Mouse (Mus musculus) liver, embryonic 16.5 days (tissue): Measurements from ENCODE around the gene Hsp90ab1. TPM values are rescaled to one million over a fixed set of nuclear protein-coding genes. Genes with fewer than 3 reads are reported as not detected.
A peak's percentile ranks its signal among the peaks of the same experiment; 100 is the strongest.

Source experiments
- ATAC-seq: fragments of 200-750 bp; cut with Nextera tagmentation; 2 replicates; pipeline ENCODE4 v1.8.0; 2017; ENCODE audit warnings: low read depth, mild to moderate bottlenecking, moderate number of reproducible peaks, moderate library complexity
- H3K27ac ChIP-seq: fragments of 300-500 bp; sonication (generic); 2 replicates; pipeline ENCODE4 v1.5.1; 2014; ENCODE audit warnings: mild to moderate bottlenecking, low read length
- H3K27me3 ChIP-seq: fragments of 300-500 bp; sonication (generic); 2 replicates; pipeline ENCODE4 v1.6.1; 2014; ENCODE audit warnings: low read depth, low read length, mixed read lengths; ENCODE audit not compliant: control insufficient read depth, insufficient read depth
- H3K36me3 ChIP-seq: fragments of 300-500 bp; sonication (generic); 2 replicates; pipeline ENCODE4 v1.6.1; 2014; ENCODE audit warnings: mild to moderate bottlenecking; ENCODE audit not compliant: control insufficient read depth, insufficient read depth
- H3K4me1 ChIP-seq: fragments of 300-500 bp; sonication (generic); 2 replicates; pipeline ENCODE4 v1.6.1; 2014; ENCODE audit warnings: low read depth, low read length, mixed read lengths; ENCODE audit not compliant: control insufficient read depth
- H3K4me2 ChIP-seq: fragments of 300-500 bp; sonication (generic); 2 replicates; pipeline ENCODE4 v1.6.1; 2014; ENCODE audit warnings: low read depth, low read length, mixed read lengths
- H3K4me3 ChIP-seq: fragments of 300-500 bp; sonication (generic); 2 replicates; pipeline ENCODE4 v1.5.1; 2014; ENCODE audit warnings: low read depth, mild to moderate bottlenecking, low read length
- H3K9ac ChIP-seq: fragments of 300-500 bp; sonication (generic); 2 replicates; pipeline ENCODE4 v1.6.1; 2014; ENCODE audit warnings: low read depth, low read length
- H3K9me3 ChIP-seq: fragments of 300-500 bp; sonication (generic); replicated peaks from 2 replicates; pipeline ENCODE4 v1.6.1; 2016; ENCODE audit warnings: low read length; ENCODE audit not compliant: control insufficient read depth
- WGBS: fragments of 180-500 bp; shearing (Covaris S2); extraction: QIAGEN DNeasy Blood & Tissue Kit; methylation state at CpG from one replicate; pipeline ENCODE4 v1.1.7; 2014; ENCODE audit not compliant: insufficient replicate concordance; 5-methylcytosine and 5-hydroxymethylcytosine counted together
- polyA plus RNA-seq: library from polyadenylated mRNA; unstranded; fragments of >200 nt; fragmentation: Nextera tagmentation; extraction: Ambion mirVana; gene quantifications from 2 replicates; pipeline ENCODE4 v1.2.1, GENCODE M21; 2015

Hsp90ab1 gene
- polyA plus RNA-seq, 1 experiment from 2014 or later = 564 TPM

GRCm38 (mm10) chr17:45578242-45578641, 5.2 kb upstream of the Hsp90ab1 start:
- Histone ChIP-seq H3K4me1 (peaks cover 39% of the 10 kb centered on the region), H3K4me2 (no peak overlapping the region), H3K27ac (no peak overlapping the region), H3K9ac (no peak overlapping the region), H3K36me3 (no peaks in the 10 kb centered on the region), H3K4me3 (no peak overlapping the region), H3K9me3 (no peaks in the 10 kb centered on the region), H3K27me3 (no peaks in the 10 kb centered on the region)
- ATAC-seq = no peak
- WGBS = 43% methylated on average over 5 of the region's 5 CpGs

DNA sequence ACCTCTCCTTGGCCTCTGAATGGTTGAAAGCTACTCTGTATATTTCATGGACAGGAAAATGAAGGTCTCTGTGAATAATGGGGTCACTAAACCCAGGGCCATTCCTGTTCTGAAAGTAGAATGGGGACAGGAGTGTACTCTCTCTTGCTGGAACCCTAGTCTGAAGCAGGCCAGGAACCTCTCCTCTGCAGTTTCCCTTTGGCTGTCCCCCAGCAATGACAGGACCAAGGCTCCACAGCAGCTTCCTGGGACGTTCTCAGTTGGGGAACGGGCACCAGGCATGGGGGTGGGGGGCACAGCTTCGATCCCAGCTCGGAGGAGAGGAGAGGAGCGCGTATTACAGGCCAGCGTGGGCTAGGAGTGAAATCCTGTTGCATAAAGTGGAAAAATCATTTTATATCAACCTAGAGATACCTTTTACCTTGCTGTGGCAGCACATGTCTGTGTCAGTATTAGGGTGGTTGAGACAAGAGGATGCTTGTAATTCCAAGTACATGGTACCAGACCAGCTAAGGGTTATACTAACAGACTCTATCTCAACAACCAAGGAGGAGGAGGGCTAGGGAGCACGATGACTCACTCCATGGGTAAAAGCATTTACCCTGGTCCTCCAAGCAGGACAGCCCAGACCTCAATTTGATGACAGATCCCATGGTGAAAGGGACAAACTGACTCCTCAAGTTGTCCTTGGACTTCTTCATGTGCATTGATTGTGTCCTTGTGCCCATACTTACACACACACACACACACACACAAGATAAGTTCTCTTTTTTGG, 2.2 kb upstream of the Hsp90ab1 start:
- peaks cover 14% of the 10 kb centered on the region for H3K36me3 ChIP-seq
- no peak overlapping the region for H3K9ac ChIP-seq
- H3K9me3 ChIP-seq = no peaks in the 10 kb centered on the region
- no peaks in the 10 kb centered on the region for H3K27me3 ChIP-seq
- H3K4me2 ChIP-seq = no peak overlapping the region
- H3K4me3 ChIP-seq = no peak overlapping the region
- H3K27ac ChIP-seq = peak overlapping the region; percentile 94
- no peak for ATAC-seq
- WGBS = 87% methylated on average over 8 of the region's 8 CpGs
- H3K4me1 ChIP-seq = peaks cover 23% of the 10 kb centered on the region

DNA sequence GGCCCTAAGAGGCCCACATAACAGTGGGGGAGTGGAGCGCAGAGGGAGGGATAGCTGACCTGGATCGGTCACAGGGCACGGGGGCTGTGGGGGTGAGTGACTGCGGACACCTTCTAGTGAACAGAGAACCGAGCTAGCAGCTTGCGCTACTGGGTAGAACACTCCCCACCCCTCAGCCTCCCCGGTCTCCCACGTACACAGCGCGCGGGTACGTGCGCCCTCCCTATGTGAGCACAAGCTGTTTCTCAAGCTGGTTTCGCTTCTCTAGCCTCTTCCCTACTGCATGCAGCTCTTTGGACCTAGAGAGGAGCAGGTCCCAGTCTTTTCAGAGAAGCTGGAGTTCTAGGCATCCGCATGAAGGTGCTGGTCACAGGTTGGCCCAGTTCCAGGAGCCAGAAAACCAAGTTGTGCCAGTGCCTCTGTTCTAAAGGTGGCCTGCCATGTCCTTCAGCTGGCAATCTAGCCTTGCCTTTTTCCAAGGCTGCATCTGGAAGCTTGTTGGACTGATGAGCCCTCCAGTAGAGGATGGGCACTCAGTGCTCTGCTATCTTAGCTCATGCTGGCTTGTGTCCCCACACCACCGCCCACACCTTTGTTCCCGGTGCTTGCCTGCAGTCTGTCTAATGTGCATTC, 1.2 kb upstream of the Hsp90ab1 start:
- peaks cover 26% of the 10 kb centered on the region for H3K4me1 ChIP-seq
- H3K36me3 ChIP-seq = peaks cover 25% of the 10 kb centered on the region
- peak overlapping the region; percentile 97 for H3K4me2 ChIP-seq
- WGBS = 1% methylated on average over 17 of the region's 17 CpGs
- no peaks in the 10 kb centered on the region for H3K27me3 ChIP-seq
- no peaks in the 10 kb centered on the region for H3K9me3 ChIP-seq
- H3K27ac ChIP-seq = peak overlapping the region; percentile 94
- peak overlapping the region; percentile 93 for H3K4me3 ChIP-seq
- peak; percentile 67 for ATAC-seq
- peak overlapping the region; percentile 96 for H3K9ac ChIP-seq

DNA sequence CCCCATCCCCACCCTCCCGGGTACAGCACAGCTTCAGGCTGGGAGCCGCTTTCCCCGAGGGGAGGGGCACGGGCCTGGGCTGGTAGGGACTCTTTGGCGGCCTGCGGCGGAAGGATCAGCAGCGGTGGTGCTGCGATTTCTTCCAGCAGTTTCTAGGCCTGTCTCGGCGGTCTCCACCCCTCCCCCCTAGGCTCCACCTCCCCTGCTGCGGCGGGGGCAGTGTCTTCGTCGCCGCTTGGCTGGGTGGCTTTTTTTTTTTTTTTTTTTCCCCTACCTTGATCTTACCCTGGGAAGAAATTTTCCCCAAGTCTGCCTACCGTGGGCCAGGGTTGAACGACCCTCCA, 681 bp upstream of the Hsp90ab1 start:
- H3K4me1 ChIP-seq = peaks cover 26% of the 10 kb centered on the region
- peaks cover 30% of the 10 kb centered on the region for H3K36me3 ChIP-seq
- peak; percentile 69 for ATAC-seq
- H3K27ac ChIP-seq = peak overlapping the region; percentile 94
- no peaks in the 10 kb centered on the region for H3K9me3 ChIP-seq
- H3K27me3 ChIP-seq = no peaks in the 10 kb centered on the region
- peak overlapping the region; percentile 97 for H3K4me2 ChIP-seq
- H3K9ac ChIP-seq = peak overlapping the region; percentile 96
- H3K4me3 ChIP-seq = peak overlapping the region; percentile 93
- WGBS = 1% methylated on average over 18 of the region's 18 CpGs

GRCm38 (mm10) chr17:45572103-45573086, 676 bp downstream of the Hsp90ab1 start:
- H3K9me3 ChIP-seq = no peaks in the 10 kb centered on the region
- H3K27me3 ChIP-seq = no peaks in the 10 kb centered on the region
- peak overlapping the region; percentile 97 for H3K4me2 ChIP-seq
- peak overlapping the region; percentile 94 for H3K27ac ChIP-seq
- H3K36me3 ChIP-seq = peaks cover 40% of the 10 kb centered on the region
- ATAC-seq = peak; percentile 47
- peak overlapping the region; percentile 93 for H3K4me3 ChIP-seq
- H3K9ac ChIP-seq = peak overlapping the region; percentile 96
- under 1% methylated on average over 54 of the region's 57 CpGs for WGBS
- peaks cover 24% of the 10 kb centered on the region for H3K4me1 ChIP-seq

DNA sequence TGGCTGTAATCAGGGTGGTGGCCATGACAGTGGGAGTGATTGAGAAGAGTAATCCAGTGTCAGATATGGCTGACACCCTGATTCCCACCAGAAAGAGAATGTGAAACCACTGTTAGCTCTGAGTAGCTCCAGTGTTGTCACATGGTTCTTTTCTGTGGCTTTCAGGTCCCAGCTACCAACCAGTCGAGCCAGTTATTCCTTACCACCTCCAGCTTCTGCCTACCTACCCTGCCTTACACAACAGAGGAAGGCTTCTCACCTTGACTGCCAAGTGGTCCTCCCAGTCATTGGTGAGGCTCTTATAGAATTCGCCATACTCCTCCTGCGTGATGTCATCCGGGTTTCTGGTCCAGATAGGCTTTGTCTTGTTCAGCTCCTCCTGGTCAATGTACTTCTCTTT, 3.1 kb downstream of the Hsp90ab1 start:
- H3K4me2 ChIP-seq = no peak overlapping the region

DNA sequence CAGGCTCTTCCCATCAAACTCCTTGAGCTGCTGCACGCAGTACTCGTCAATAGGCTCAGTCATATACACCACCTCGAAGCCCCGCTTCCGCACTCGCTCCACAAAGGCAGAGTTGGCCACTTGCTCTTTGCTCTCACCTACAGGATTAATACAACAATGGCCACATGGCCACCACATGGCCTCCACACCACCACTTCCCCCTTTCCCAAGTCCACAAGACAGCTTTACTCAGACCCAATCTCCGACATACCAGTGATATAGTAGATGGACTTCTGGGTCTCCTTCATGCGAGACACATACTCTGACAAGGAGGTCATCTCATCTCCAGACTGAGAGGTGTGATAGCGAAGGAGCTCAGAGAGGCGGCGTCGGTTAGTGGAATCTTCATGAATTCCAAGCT, 4.1 kb downstream of the Hsp90ab1 start:
- H3K4me2 ChIP-seq = no peak overlapping the region
- H3K9me3 ChIP-seq = no peaks in the 10 kb centered on the region
- WGBS = 85% methylated on average over 12 of the region's 12 CpGs
- H3K36me3 ChIP-seq = peaks cover 52% of the 10 kb centered on the region
- H3K27ac ChIP-seq = no peak overlapping the region
- no peaks in the 10 kb centered on the region for H3K27me3 ChIP-seq
- H3K4me3 ChIP-seq = no peak overlapping the region
- no peak for ATAC-seq
- H3K4me1 ChIP-seq = peaks cover 27% of the 10 kb centered on the region
- no peak overlapping the region for H3K9ac ChIP-seq

More for the DNA sequence above, 3.1 kb downstream of the Hsp90ab1 start:
- no peak for ATAC-seq
- no peak overlapping the region for H3K9ac ChIP-seq
- H3K4me1 ChIP-seq = peaks cover 29% of the 10 kb centered on the region
- no peaks in the 10 kb centered on the region for H3K9me3 ChIP-seq
- no peak overlapping the region for H3K27ac ChIP-seq
- peaks cover 52% of the 10 kb centered on the region for H3K36me3 ChIP-seq
- H3K4me3 ChIP-seq = no peak overlapping the region
- WGBS = 69% methylated on average over 4 of the region's 4 CpGs
- no peaks in the 10 kb centered on the region for H3K27me3 ChIP-seq

- Histone ChIP-seq H3K27ac (no peak overlapping the region), H3K36me3 (peaks cover 52% of the 10 kb centered on the region), H3K27me3 (no peaks in the 10 kb centered on the region), H3K4me1 (peaks cover 23% of the 10 kb centered on the region), H3K4me2 (no peak overlapping the region), H3K9ac (no peak overlapping the region), H3K4me3 (no peak overlapping the region), H3K9me3 (no peaks in the 10 kb centered on the region)
- WGBS = 40% methylated on average over 4 of the region's 4 CpGs
- no peak for ATAC-seq
Measured at GRCm38 (mm10) chr17:45567162-45567601, 5.9 kb downstream of the Hsp90ab1 start.
